Mouse (Mus musculus) thymus, adult 18-20 months (tissue): ENCODE measurements around the gene Pde9a.
A peak's percentile ranks its signal among the peaks of the same experiment; 100 is the strongest.

Source experiments
- DNase-seq, 2 experiments: peaks; one replicate each; pipeline ENCODE4 v3.0.0; 2022; ENCODE audit warnings: mixed read lengths in 2 of 2

The Pde9a gene

DNA sequence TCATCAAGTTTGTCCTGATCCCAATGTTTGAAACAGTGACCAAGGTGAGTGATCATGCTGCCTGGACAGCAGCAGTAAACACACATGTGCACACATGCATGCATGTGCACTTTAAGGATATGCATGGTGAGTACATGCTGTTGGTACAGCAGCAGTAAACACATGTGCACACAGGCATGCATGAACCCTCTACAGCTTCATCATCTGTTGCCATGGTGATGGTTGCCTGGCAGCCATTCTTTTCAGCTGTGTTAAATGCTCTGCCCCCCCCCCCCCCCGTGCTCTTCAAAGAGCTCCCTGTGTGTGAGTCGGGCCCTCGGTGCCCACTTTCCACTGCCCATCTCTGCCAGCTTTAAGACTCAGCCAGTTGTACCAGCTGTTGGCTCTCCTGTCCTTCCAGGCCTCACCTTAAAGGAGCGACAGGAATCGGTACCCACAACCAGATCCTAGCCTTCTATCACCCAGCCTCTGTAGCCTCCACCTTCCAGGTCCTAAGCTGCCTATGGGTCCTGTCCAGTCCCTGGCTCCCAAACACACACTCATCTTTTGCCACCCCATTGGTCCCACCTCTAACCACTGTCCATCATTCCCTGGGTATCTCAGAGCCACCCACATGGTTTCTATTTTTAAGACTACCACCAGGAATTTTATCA lies 84.9 kb downstream of the Pde9a start:
- DNase-seq: no peak

DNA sequence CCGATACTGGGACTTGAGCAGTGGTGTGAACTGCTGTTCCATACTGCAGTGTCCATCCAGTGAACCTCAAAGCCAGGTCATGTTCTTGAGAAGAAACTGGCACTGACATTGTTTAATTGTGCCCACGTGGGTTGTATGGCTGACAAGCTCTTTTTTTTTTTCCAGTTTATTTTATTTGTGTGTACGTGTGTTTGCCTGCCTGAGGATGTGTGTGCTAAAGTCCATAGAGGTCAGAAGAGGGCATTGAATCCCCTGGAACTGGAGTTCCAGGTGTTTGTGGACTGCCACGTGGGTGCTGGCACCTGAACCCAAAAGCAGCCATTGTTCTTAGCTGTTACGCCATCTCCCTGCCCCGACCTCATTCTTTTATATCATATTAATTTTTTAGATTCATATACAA lies 88.4 kb downstream of the Pde9a start:
- no peak for DNase-seq

DNA sequence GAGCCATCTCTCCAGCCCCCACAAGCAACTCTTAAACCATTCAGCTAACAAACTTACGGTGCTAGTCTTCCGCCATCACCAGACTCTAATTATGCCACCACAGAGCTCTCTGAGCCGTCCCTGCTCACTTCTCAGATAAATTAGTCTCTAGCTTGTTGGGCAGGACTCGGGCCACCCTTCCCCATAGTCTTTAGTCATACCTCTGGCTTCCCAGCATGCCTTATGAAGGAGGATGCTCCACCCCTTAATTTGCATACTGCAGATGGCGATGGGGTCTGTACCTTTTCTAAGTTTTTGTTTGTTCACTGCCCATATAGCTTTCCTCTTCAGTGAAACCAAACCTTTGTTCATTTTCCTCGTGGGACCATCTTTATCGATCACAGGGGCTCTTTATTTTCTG lies 92.6 kb downstream of the Pde9a start:
- DNase-seq: no peak

DNA sequence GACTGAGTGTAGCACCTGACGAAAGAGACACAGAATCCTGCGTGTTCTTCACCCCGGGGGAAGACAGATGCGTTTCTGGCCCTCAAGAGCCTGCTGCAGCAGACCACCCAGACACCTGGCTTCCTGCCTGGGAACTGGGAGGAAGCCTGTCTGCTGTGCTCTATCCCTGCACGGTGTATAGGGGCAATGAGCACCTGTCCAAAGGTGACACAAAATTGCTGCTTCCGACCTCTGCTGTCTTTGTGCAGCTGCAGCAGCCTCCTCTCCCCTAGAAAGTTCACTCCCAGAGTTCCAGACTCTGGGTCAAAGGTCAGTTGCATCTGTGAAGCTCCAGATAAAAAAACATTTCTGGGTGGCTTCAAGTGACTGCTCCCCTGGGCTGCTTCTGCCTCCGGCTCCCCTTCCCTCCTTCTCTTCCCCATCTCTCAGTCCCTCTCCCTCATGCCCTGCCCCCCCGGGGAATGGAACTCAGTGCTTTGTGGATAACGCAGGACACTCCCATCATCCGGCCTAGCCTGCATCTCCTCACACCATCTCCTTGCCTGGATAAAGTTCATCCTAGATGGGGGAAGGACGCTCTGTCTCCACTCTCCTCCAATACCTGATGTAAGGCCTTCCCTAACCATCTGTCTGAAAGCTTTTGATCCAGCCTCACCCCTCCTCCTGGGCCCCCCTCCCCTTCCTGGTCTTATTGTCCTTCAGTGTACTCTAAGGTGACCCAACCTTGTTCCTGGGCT lies 93.3 kb downstream of the Pde9a start:
- DNase-seq: no peak

DNA sequence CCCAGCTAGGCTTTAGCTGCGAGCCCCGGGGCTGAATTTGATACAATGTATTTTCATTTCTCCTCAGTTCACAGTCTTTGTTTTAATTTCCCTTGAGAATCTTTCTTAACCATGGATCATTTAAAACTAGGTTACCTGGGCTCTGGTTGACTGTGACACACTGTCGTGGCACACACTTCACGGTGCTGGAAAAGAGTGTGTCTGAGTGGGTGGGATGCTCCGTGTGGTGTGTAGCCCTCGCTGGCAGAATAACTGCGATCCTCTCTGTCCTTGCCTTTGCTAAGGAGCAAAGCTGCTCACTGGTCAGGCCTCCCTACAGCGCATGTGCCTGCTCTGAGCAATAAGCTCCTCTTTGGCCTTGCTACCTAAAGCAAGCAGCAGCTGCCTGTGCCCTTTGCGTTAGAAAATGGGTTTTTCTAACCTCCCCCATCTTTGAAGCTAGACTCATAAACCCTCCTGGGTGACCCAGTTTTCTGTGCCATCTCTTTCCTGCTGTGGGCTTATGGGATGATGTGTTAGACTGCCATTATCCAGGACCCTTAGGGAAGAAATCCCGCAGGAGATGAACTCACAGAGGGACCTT lies 100.7 kb downstream of the Pde9a start:
- DNase-seq: no peak

DNA sequence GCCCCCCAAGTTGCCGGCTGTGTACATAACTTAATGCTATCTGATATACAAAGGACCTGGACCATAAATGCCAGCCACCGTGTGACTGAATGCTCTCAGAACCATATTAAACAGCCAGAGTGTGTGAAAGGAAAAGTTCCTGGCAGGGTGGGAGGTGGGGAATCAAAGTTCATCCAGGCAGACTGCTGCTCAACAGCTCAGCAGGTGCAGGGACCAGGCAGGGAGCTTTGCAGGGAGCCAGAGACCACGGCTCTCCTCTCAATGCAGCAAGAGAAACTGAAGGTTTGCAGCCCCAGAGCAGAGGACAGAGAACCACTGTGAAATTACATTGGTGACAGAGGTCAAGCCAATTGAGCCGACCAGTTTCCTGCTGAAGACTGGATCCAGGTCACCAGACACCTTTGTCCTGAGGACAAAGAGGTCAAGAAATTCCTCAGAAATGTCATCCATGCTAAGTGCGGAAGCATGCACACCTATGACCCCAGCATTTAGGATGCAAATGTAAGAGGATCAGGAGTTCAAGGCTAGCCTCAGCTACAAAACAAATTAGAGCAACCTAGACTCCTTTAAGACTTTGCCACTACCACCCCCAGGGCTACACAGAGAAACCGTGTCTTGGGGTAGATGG lies 101.5 kb downstream of the Pde9a start:
- no peak for DNase-seq

DNA sequence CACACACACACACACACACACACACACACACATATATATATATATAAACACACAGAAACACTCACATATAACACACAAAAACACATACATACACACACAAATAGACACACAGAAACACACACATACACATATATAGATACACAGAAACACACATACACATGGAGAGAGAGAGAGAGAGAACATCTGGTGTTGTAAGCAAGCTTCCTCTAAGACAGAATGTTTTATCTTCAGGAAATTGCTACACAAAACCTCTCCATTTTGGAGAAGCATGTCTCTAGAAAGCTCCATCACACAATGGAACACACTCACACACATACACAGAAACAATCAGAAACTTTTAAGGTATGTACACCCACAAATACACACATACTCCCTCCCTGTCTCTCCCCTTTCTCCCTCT lies 105.3 kb downstream of the Pde9a start:
- no peak for DNase-seq

DNA sequence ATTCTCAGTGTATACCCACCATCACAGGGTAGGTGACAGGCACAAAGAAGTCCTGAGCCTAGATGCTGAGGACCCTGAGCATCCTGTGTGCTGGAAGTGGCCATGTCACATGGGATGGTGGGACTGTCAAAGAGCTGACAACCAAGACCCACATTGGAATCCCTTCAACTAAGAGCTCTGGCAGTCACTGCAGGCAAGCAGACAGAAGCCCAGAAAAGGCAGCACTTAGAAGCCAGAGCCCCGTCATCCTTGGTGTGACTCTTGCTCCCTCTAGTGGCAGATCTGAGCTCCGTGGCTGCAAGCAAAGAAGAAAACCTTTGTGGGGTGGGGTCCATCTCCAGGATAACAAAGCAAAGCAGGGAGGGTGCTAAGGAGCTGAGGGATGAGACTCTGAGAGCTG lies 106.4 kb downstream of the Pde9a start:
- peak; percentile 32 to 37 for DNase-seq

DNA sequence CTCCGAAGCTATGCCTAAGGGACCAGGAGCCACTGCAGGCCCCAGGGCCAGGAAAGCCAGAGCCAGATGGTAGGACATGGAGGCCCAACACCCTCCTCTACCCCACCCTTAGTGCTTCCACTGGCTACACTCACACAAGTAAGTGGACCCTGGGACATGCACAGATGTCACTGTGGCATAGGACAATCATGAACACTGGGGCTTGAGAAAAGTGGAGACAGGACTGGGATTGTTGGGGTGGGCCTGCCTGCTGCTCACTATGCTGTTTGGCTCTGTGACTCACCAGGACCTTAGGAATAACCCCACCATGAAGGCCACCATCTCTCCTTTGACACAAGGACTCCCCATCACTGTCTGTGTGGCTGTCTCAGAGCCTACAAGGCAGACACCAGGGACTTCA lies 109.0 kb downstream of the Pde9a start:
- DNase-seq: no peak

DNA sequence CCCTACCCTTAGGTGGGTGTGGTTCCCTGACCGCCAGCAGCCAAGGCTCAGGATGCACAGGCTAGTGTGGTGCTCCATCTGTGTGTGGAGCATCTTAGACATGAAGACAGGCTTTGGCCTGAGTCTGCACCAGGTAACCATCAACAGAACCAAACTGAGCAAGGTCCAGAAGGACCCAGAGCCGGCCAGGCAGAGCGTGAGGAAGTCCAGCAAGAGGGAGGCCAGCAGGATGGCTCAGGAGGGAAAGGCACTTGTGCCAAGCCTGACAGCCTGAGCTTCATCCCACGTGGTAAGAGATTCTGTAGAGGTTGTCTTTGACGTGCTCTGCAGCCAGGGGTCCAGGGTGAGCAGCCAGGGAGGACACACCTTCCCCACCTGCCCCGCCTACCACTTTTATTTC lies 111.7 kb downstream of the Pde9a start:
- no peak for DNase-seq

DNA sequence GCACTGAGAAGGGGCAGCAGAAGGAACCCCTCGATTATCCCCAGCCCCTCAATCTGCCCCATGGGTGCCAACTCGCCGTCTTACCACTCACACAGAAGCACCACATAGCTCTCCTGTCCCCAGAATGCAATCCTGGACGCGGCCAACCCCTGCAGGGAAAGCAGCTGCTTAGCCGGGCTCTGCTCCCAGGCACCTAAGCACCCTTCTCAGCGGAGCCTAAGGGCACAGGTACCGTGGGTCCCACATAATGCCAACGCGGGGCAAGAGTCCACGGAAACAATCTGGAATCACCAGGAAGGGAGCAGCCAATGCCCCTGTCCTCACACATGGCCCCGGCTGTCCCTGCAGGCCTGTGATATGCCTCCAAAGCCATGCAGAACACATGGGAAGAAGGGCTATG lies 113.7 kb downstream of the Pde9a start:
- no peak for DNase-seq

DNA sequence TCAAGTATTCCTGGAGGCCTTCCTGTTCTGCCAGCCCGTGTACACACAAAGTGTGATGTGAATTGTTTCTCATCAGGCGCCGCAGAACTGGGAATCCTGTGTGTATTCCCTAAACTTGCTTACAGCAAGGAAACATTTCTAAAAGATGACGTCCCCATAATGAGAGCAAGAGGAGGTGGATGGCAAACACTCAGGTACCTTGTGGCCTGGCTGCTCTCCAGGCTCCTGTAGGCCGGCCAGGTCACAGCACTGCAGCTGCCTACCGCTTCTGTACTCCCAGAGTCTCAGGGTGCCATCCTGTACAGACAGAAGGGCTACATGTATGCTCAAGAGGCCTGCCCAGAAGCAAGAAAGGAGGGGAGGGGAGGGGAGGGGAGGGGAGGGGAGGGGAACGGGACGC lies 114.4 kb downstream of the Pde9a start:
- no peak for DNase-seq

DNA sequence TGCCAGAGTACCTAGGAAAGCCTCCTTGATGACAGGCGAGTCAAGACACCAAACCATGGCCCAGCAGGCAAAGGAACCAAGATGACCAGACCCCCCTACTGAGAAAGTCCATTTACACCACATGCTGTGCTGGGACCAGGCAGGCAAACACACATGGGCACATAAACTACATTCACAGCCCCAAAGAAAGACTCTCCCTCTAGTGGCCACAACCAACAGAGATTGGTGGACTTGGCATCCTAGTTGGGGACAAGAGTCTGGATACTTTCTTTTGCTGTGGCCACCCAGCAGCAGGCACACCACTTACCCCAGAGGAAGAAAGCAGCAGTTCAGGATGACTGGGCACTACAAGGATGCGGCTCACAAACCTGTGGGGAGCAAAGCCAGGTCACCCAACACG lies 114.9 kb downstream of the Pde9a start:
- DNase-seq: no peak

DNA sequence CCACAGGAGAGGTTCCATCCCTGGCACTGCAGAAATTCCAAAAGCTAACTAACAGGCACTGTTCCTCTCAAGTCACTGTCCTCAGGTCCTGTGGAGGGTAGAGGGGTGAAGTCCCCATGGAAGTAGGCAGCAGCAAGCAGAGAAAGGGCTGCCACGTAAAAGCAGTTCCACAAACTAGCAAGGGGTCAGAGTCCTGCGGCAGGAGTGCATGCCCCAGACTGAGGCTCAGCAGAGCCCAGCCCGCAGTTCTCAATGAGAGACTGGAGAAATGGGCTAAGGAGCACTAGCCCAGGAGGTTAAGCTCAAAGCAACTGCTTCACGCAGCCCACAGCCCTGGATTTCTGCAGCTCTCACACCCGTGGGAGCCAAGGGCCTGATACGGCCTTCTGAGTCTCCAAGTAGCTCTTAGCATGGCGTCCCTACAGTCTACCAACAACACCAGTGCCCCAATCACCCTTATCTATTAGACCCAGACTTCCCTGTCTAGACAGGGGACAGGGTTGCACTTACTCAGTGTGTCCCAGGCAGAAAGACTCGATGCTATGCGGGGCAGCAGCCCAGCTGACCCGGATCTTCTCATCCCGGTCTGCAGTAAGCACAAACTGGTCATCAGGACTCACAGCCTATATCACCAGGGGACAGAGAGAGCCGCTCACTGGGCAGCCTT lies 116.4 kb downstream of the Pde9a start:
- DNase-seq: no peak

DNA sequence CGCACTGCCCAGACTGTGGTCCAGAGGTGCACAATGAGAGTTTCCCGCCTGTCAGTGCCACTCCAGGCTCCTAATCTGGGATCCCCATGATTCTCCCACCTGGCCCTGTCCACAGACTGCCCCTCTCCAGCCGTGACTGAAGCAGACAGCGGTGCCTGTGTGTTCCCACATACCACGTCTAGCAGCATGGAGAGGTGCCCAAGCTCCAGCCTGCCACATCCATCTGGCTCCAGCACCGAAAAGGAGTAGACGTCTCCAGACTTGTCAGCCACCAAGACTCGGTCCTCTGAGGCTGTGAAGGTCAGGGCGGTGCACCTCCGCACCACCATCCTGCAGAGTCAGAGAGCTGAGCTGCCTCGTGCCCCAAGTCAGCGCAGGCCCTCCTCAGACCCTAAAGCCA lies 117.3 kb downstream of the Pde9a start:
- DNase-seq: no peak

DNA sequence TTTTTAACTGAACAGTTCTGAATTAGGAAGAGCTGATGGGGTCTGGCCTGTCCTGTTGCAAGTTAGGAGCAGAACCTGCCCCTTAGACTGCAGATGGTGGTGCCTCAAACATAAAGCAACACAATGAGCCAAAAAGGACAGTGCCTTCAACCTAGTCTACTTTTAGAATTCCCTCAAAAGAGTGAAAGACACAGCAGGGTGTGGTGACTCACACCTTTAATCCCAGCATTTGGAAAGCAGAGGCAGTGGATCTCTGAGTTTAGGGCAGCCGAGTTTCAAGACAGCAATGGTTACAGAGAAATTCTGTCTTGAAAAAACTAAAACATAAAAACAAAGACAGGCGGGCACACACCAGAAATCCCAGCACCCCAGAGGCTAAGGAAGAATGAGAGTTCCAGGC lies 117.9 kb downstream of the Pde9a start:
- DNase-seq: no peak

DNA sequence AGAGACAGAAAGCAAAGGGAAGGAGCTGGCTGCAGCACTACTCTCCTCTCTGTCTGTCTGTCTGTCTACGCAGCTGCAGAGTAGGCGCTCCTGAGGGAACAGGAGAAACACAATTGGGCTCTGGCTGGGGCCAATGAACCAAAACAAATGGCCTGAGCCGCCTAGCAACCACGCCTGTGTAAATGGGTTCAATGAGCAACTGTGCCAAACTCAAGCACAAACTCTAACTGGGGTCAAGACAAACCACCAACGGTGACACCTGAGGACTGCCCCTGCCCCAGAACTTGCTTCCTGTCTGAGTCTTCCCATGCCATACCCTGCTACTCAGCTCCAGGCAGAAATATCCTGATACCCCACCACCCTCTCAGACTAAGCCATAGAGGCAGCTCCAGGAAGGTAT lies 119.0 kb downstream of the Pde9a start:
- no peak for DNase-seq

DNA sequence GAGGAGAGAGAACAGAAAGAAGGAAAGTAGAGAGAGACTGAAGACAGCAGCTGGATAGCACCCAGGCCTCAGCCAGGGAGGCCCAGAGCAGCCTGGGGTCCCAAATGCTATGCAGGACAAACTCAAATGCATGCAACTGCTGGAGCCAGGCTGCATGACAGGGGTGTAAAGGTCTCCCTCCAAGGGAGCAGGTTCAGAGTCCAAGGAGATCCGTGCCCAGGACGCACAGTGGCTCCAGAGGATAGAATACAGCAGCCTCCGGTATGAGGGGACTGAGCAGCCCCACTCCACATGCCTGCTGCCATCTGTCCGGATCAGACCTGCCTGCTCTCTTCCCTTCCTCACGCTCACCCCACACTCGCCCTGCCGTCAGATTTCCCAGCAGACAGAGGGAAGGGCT lies 120.3 kb downstream of the Pde9a start:
- no peak for DNase-seq

DNA sequence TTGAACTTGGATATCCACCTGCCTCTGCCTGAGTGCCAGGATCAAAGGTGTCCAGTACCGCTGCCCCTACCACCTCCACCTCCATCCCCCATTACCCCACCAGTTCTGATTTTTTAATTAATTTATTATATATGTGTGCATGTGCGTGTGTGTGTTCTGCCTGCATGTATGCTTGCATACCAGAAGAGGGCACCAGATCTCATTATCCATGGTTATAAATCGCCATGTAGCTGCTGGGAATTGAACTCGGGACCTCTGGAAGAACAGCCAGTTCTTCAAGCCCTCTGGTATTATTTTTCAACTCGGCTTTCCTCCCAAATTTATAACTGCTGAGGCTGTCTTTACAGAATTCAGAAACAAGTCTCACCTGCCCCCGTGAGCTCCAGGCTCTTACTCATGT lies 124.9 kb downstream of the Pde9a start:
- DNase-seq: no peak

DNA sequence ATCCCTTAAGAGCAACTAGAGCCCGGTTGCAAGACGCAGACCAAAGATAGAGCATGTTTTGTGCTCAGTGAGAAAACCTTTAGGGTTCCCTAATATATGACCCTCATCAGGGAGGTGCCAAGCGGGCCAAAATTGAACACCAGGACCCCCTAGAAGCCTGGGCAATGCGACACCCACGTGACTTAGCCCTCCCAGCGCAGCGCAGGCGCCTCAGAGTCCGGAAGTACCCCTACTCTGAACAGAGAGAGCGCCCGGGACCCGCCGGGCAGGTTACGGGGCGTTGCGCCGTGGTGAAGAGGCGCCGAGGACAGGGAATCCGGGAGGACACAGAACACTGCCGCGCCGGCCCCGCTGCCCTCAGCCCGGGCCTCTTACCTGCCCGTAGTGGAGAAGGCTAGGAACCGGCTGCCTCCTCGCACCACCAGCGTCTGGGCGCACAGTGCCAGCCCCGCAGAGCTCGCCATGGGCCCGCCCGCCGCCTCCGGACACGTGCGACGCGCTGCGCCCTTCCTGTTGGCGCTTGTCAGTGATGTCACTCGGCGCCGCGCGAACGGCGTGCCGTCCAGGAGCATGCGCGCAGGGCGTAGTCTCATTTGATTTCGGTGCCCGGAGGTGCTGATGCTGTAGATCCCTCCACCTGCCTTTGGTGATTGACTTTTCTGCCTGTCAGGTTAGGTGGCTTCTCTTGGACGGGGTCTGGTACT lies 125.9 kb downstream of the Pde9a start:
- peak; percentile 76 to 78 for DNase-seq

DNA sequence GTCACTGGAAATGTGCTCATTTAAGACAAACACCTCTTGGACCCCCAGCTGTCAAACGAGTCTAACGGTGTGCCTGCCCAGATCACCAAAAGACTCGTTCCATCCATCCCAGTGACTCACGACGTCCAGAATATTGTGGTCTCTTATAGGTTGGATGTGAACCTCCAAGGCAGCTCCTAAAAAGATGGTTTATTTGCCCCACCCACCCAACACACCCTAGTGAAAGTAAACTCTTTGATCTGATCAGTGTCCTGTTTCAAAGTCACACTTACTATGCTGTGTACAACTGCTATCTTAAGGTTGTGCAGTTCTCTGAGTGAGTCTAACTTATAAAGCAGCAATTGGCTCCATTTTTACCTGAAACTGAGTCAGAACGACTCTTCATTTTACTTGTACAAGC lies 126.6 kb downstream of the Pde9a start:
- no peak for DNase-seq

DNA sequence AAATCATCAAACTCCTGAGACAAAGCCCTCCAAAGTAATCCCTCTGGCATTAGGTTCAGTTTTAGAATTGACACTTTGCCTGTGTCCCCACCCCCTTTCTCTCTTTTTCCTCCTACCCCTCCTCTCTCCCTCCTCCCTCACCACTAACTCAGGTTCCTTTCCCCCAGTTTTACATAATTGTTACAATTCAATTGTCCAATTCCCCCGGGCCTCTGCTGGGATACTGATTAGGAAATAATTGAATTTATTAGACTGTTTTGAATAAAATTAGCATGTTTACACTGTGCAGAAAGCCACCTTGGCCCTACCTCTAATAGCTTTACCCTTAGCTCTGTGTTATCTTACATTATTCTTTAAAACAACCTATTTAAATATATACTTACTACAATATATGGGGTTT lies 128.7 kb downstream of the Pde9a start:
- no peak for DNase-seq
